Mouse (Mus musculus) heart, adult 2 months (tissue): ENCODE measurements at regions not wholly inside any gene's neighbourhood (a gene's known extent, or its start where the extent isn't known, plus 50 kb on each side); places are given as distances from the start of the nearest gene placed in this dataset.
"Not testable (repeated sequence)": the region's sequence is repeated elsewhere in the genome, so short reads cannot be mapped to it uniquely, and the experiment has no call there.

Source experiments
- CTCF ChIP-seq: fragments of 200-600 bp; IDR thresholded peaks from 2 replicates; pipeline ENCODE4 v1.8.1; 2022; ENCODE audit warnings: antibody characterized with exemption, mild to moderate bottlenecking, moderate library complexity
- EP300 ChIP-seq: fragments of 200-500 bp; IDR thresholded peaks from 2 replicates; pipeline ENCODE4 v1.6.1; 2011; ENCODE audit warnings: low read depth, low read length, control low read depth; ENCODE audit not compliant: insufficient read depth
- POLR2A ChIP-seq: fragments of 200-500 bp; IDR thresholded peaks from 2 replicates; pipeline ENCODE4 v1.6.1; 2011; ENCODE audit warnings: mild to moderate bottlenecking, low read depth, low read length, control low read depth; ENCODE audit not compliant: insufficient read depth

DNA sequence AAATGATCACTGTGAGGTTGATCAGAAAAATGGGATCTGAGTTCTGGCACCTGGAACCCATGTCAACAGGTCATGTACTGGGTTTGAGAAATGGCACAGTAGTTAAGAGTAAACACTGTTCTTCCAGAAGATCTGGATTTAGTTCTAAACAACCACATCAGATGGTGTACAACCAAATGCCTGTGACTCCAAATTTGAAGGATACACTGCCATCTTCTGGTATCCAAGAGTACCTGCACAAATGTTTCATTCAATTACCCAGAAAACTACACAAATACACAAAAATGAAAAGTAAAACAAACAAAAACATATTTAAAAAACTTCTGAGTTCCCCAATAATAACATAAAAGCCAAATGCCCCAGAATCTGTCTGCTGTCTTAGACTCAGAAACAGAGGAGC, 987.6 kb upstream of the Zfp386 start:
- not testable (repeated sequence) for TF ChIP-seq CTCF, EP300, POLR2A
